Mouse (Mus musculus): ENCODE results near the gene Masp1.

- TF ChIP-seq POLR2A (IDR thresholded peaks at IDR 0.05; ENCODE audit: low read depth, low read length) (no peak), CTCF (conservative IDR thresholded peaks at IDR 0.05; ENCODE audit: insufficient read depth, insufficient read length, low read depth, low read length) (no peak)
Observed at GRCm38 (mm10) chr16:23416261-23416656, 104.4 kb downstream of the Masp1 start.

Data from kidney, adult 2 months (tissue).